Mouse (Mus musculus) testis, postnatal 14 days (tissue): Measurements from ENCODE around the gene Setd4.

Experiments
- DNase-seq: peaks from one replicate; pipeline ENCODE4 v3.0.0; 2021; ENCODE audit warnings: low spot score

The Setd4 gene

GRCm38 (mm10) chr16:93591450-93592430 lies 12.1 kb downstream of the Setd4 start:
- DNase-seq: no peak

- DNase-seq: no peak
Measured at GRCm38 (mm10) chr16:93590915-93591314, 12.9 kb downstream of the Setd4 start.

- DNase-seq: no peak
Measured at GRCm38 (mm10) chr16:93588281-93588680, 15.6 kb downstream of the Setd4 start.

GRCm38 (mm10) chr16:93586382-93586781 lies 17.5 kb downstream of the Setd4 start:
- no peak for DNase-seq

- no peak for DNase-seq
Measured at GRCm38 (mm10) chr16:93585703-93586205, 18.1 kb downstream of the Setd4 start.

GRCm38 (mm10) chr16:93584976-93585702 lies 18.7 kb downstream of the Setd4 start:
- no peak for DNase-seq

- DNase-seq: no peak
Measured at GRCm38 (mm10) chr16:93581125-93581524, 22.7 kb downstream of the Setd4 start.

GRCm38 (mm10) chr16:93578346-93579005 lies 25.4 kb downstream of the Setd4 start:
- DNase-seq: no peak

GRCm38 (mm10) chr16:93576412-93577082 lies 27.3 kb downstream of the Setd4 start:
- peak; percentile 64 for DNase-seq

GRCm38 (mm10) chr16:93575574-93575973 lies 28.3 kb downstream of the Setd4 start:
- no peak for DNase-seq

- DNase-seq: no peak
Measured at GRCm38 (mm10) chr16:93574521-93575191, 29.2 kb downstream of the Setd4 start.

- no peak for DNase-seq
Measured at GRCm38 (mm10) chr16:93573434-93573833, 30.4 kb downstream of the Setd4 start.

GRCm38 (mm10) chr16:93572383-93572782 lies 31.5 kb downstream of the Setd4 start:
- DNase-seq: no peak

- no peak for DNase-seq
Measured at GRCm38 (mm10) chr16:93558499-93558898, 45.4 kb downstream of the Setd4 start.

GRCm38 (mm10) chr16:93557646-93558045 lies 46.2 kb downstream of the Setd4 start:
- no peak for DNase-seq

GRCm38 (mm10) chr16:93552686-93553513 lies 51.0 kb downstream of the Setd4 start:
- DNase-seq: no peak

GRCm38 (mm10) chr16:93549287-93549686 lies 54.6 kb downstream of the Setd4 start:
- DNase-seq: no peak

GRCm38 (mm10) chr16:93548045-93548444 lies 55.8 kb downstream of the Setd4 start:
- DNase-seq: no peak

GRCm38 (mm10) chr16:93547122-93547521 lies 56.7 kb downstream of the Setd4 start:
- no peak for DNase-seq

GRCm38 (mm10) chr16:93546354-93546965 lies 57.4 kb downstream of the Setd4 start:
- no peak for DNase-seq
